Mouse (Mus musculus) gastrocnemius, postnatal 25 days (tissue): ENCODE data around the gene Mgat4a. TPM values are rescaled to one million over a fixed set of nuclear protein-coding genes. Genes with fewer than 3 reads are reported as not detected.

ENCODE experiments used
- DNase-seq: peaks from one replicate; pipeline ENCODE4 v3.0.0; 2022
- total RNA-seq, 2 experiments: library from RNA; stranded (reverse); gene quantifications; 1 replicate in 1 of 2; 2 replicates in 1 of 2; pipeline ENCODE4 v1.2.3; 2021

The Mgat4a gene
- total RNA-seq, 2 experiments from 2014 or later: 3.5 to 4.6 TPM

DNA sequence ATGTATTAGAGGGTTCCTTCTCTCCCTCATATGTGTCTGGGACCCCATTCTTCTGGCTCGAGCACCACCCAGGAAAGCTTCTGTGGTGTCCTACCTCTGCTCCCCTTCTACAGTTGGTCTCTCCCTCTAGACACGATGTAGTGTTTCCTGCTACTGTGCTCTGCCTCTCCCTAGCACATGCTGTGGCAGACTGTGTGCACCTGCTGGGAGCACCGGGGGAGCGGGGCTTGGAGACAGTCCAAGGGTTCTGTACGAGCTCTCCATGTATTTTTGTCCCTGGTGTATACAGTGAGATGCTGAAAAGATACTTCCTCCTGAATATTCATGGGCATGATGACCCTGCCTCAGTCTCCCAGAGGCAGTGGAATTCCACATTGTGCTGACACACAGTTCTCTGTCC lies 147.6 kb downstream of the Mgat4a start:
- no peak for DNase-seq

Other genes starting within 250 kb of the Mgat4a start
- 10 to 100 TPM; 14.2 to 14.3 TPM for gene Inpp4a, start 241.2 kb downstream of the Mgat4a start, total RNA-seq
- gene Coa5, start 110.9 kb downstream of the Mgat4a start, total RNA-seq: 100 to 1,000 TPM in 1 of 2 experiments, 10 to 100 TPM in 1; 93.4 to 112 TPM
- 10 to 100 TPM; 13.8 to 17.4 TPM for gene Unc50, start 110.9 kb downstream of the Mgat4a start, total RNA-seq
- gene 2010300C02Rik, start 179.1 kb upstream of the Mgat4a start, total RNA-seq: under 1 TPM; 0.13 to 0.24 TPM